Comparison of ENCODE assay signal across 19 mouse cellular contexts in genomic region chr10:100263447-100263846, GRCm38 (mm10).
A peak's percentile ranks its signal among the peaks of the same experiment; 100 is the strongest.
DNase-seq lines count a peak whose midpoint lies in the region; ATAC-seq lines count a peak whose summit lies in the region.
"Had no signal": no experiment of that assay in that cellular context is flagged by ENCODE, and none has a peak within 500 bp of the region (broad histone marks: within the 10 kb centered on the region; RNA-seq: fewer than 3 reads in every experiment).

No protein-coding gene starts in this region.

- peak; percentile 98 for ATAC-seq in frontal cortex, adult (ENCODE audit: low TSS enrichment)
- ATAC-seq: activated CD4-positive, CD25-positive, alpha-beta regulatory T cell, adult 4 months; CD4-positive, CD25-positive, alpha-beta regulatory T cell, adult 4 months; Patski had no signal

- no peak for DNase-seq in frontal cortex, postnatal 14 days (ENCODE audit: low spot score in 2 of 2)
- DNase-seq in brain, adult 2 months (ENCODE audit: low read depth, low spot score): peak; percentile 16
- DNase-seq in telencephalon, adult 2 months (ENCODE audit: low read depth, low spot score): peak; percentile 22
- DNase-seq in neural tube, embryonic 10.5 days (ENCODE audit: extremely low spot score, low spot score): no peak
- DNase-seq in right cerebral cortex, postnatal 25 days: no peak
- DNase-seq: adrenal gland, adult 8-10 months; adrenal gland, postnatal 10 days; adrenal gland, postnatal 14 days; adrenal gland, postnatal 25 days; adrenal gland, postnatal 36 days; B cell, adult 2 months; cerebellum, adult 11 months; cerebellum, adult 11-12 months; cerebellum, adult 18-20 months; cerebellum, adult 2 months had no signal

Comparison
In these comparisons a context has a peak if more than half of its experiments do, and no peak if none do; other contexts are left out.
1. DNase-seq: peak in brain, adult 2 months (single experiment) and telencephalon, adult 2 months (single experiment); none in frontal cortex, postnatal 14 days (0 of 2), neural tube, embryonic 10.5 days (single experiment) and right cerebral cortex, postnatal 25 days (single experiment).